ENCODE assay signal across 22 mouse cellular contexts in the genomic region with DNA sequence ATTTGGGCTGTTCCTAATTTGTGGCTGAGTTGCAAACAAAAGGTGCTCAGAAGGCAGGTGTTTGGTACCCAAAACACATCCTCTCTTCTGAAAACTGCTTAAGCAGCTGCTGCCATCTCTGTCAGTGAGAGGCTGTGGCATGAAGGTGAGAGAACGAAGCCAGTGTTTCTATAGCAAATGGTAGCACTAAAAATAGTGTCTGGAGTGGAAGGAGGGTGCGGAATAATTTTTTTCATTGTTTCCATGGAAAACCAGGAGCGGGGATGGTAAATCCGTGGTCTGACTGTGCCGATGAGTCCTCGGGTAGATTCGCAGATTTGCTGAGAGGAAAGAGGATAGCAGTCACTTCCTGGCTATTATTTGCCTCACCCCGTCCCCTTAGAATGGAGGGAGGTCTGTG. TPM values are rescaled to one million over a fixed set of nuclear protein-coding genes. Genes with fewer than 3 reads are reported as not detected.
DNase-seq lines count a peak whose midpoint lies in the region; ATAC-seq and TF ChIP-seq lines count a peak whose summit lies in the region.
"Had no signal": no experiment of that assay in that cellular context is flagged by ENCODE, and none has a peak within 500 bp of the region (broad histone marks: within the 10 kb centered on the region; RNA-seq: fewer than 3 reads in every experiment).

No protein-coding gene starts in this region.

- H3K27ac ChIP-seq in left cerebral cortex, adult 2 months, result peak overlapping the region; percentile 91
- H3K27ac ChIP-seq: embryonic facial prominence, embryonic 15.5 days; hindbrain, embryonic 13.5 days; intestine, embryonic 15.5 days; limb, embryonic 15.5 days had no signal

- no peak for DNase-seq in frontal cortex, postnatal 25 days (ENCODE audit: low spot score in 2 of 2)
- DNase-seq in left cerebral cortex, adult 2 months (ENCODE audit: extremely low spot score in 1 of 2, low spot score in 2 of 2), result peak in 1 of 2 experiments; percentile 30
- no peak for DNase-seq in left cerebral cortex, postnatal 4 days
- DNase-seq in brain, embryonic 14.5 days (ENCODE audit: low read depth), result peak; percentile 19
- peak; percentile 61 to 84 for DNase-seq in left cerebral cortex, postnatal 25 days (ENCODE audit: low spot score in 2 of 2)
- no peak for DNase-seq in lung, adult 18-20 months
- DNase-seq in heart, adult 11 months, result no peak
- DNase-seq: adrenal gland, postnatal 14 days; cerebellum, adult 11-12 months; cerebellum, postnatal 25 days; heart, postnatal 14 days; kidney, adult 9 months; kidney, postnatal 25 days; thymus, postnatal 25 days had no signal

- TF ChIP-seq CTCF in left cerebral cortex, adult 2 months (IDR thresholded peaks at IDR 0.05), result no peak
- no peak for TF ChIP-seq CTCF in brain, embryonic 14.5 days (IDR thresholded peaks at IDR 0.05; ENCODE audit: borderline replicate concordance, extremely low read depth, insufficient read depth, insufficient read length)

- TF ChIP-seq POLR2A in brain, embryonic 14.5 days (IDR thresholded peaks at IDR 0.05; ENCODE audit: borderline replicate concordance, extremely low read depth, insufficient read depth, insufficient read length, poor library complexity, severe bottlenecking), result no peak

- H3K4me3 ChIP-seq in left cerebral cortex, adult 2 months, result peak overlapping the region; percentile 17; the same call in 1 of the 2 replicates
- H3K4me3 ChIP-seq: embryonic facial prominence, embryonic 15.5 days; heart, embryonic 12.5 days; hindbrain, embryonic 13.5 days; intestine, embryonic 15.5 days; limb, embryonic 15.5 days had no signal

- intact Hi-C loops in left cerebral cortex, adult 2 months (cut with DNase I), result loop anchor here (1.0 to 2.0 kb wide), 3 partner anchors 18 to 138 kb away; no protein-coding TSS in a partner anchor
- intact Hi-C loops in left cerebral cortex, postnatal 4 days (cut with DNase I), result loop anchor here (10.0 kb wide), 1 partner anchor 138 kb away; the partner anchor contains the start of gene Tsga10
- intact Hi-C loops in left cerebral cortex, postnatal 25 days (cut with DNase I), result loop anchor here (1.0 to 5.0 kb wide), 4 partner anchors 30 to 76 kb away; no protein-coding TSS in a partner anchor

- ATAC-seq in frontal cortex, adult (ENCODE audit: low TSS enrichment), result peak; percentile 32
- ATAC-seq: intestine, embryonic 15.5 days had no signal

RNA-seq across cellular contexts. Expression of gene 2010300C02Rik, which starts 6.5 kb away (rescaled TPM):
- 100 to 1,000 TPM; 282 to 283 TPM for total RNA-seq in left cerebral cortex, adult 2 months (2021)
- 10 to 100 TPM; 24.8 to 30.1 TPM for total RNA-seq in left cerebral cortex, postnatal 4 days (2021)
- polyA plus RNA-seq in brain, embryonic 14.5 days (2012; rRNA removed), result 1.9 and 2.8 TPM in 2 replicates
- 100 to 1,000 TPM; 242 to 262 TPM for total RNA-seq in left cerebral cortex, postnatal 25 days (2021)
- total RNA-seq: granulocyte monocyte progenitor cell, adult 5-6 weeks; MEL had no signal

Comparison
In these comparisons a context has a peak if more than half of its experiments do, and no peak if none do; other contexts are left out.
1. DNase-seq: peak in brain, embryonic 14.5 days (single experiment) and left cerebral cortex, postnatal 25 days (2 of 2); none in frontal cortex, postnatal 25 days (0 of 2), left cerebral cortex, postnatal 4 days (single experiment), lung, adult 18-20 months (0 of 2) and heart, adult 11 months (single experiment).
2. RNA of gene 2010300C02Rik, which starts 6.5 kb away (total RNA-seq): 282 to 283 TPM in left cerebral cortex, adult 2 months and 242 to 262 TPM in left cerebral cortex, postnatal 25 days; 24.8 to 30.1 TPM in left cerebral cortex, postnatal 4 days; every median in the first group is over 4 times any median in the second.